Mouse (Mus musculus) frontal cortex, postnatal 36 days (tissue): ENCODE measurements around the gene Pidd1.

Experiments
- DNase-seq, 2 experiments: peaks; one replicate each; pipeline ENCODE4 v3.0.0; 2022; ENCODE audit warnings: low spot score in 2 of 2

Gene Pidd1

DNA sequence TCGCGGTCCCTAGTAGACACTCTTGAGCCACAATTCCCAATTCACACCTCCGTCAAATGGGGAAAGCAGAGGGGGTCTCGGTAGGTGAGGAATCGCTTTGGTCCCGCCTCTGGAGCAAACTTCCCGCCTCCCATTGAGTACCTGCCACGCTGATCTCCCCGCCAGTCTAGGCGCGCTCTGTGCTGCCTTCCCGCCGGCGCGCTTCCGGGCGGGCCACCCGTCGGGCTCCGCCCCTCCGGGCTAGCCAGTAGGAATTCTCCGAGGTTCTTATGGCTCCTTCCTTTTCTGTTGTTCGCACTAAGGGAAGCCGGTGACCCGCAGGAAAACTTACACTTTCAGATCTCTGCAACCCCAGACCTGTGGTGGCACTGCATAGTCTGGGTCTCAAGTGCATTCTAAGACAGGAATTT is at the start of gene Pidd1:
Pidd1 (minus strand) TSS at position 198 of the 410 bp plus-strand sequence.
- no peak for DNase-seq

DNA sequence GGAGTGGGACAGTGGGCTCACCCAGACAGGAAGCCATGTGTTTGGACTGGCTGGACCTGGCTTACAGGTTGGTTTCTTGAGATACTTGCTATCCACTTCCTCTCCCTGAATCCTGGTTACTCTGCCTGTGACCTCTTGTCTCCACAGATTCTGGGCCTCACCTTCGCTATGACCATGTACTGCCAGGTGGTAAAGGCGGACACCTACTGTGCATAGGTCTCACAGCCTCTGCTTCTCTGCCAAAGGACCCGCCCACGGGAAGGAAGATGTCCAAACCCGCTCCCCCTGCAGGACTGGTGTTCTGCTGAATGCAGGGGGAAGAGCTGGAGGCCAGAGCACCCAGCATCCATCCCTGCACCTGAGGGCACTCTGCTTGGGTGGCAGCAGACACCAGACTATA is 48.9 kb upstream of the Pidd1 start:
- no peak for DNase-seq

DNA sequence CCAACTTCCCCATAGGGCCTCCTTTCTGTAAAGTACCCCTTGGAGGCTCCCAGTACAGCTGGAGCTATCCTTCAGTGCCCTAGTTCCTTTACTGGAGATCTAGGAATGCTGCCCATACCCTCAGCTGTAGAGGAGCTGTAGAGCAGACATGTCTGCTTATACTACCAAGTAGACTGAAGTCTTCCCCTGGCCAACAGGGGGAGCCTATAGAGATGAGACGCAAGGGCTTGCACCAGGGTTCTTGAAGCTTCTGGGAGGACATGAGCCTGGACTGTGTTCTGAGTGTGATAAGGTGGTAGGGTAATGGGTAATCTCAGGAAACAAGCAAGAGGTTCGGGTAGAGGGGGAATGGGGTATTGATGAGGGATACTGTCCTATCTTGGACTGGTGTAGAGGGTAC is 47.3 kb upstream of the Pidd1 start:
- no peak for DNase-seq

DNA sequence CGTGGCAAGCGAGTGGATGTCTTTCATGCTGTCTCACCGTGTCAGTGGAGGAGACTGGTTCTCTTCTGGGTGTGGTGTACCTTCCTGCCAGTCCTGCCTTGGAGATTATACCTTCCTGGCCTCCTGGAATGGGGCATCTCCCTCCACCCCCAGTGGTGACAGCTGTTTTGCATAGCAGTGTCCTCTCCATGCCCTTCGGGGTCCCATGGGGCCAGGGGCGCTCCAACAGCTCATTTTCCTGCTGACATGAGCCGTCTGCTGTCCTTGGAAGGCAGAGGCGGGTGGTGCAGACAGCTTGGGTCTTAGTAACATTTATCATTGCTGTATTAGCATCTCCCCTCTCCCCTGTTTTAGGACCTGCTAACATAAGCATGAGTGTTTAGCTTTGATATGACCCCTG is 43.3 kb upstream of the Pidd1 start:
- DNase-seq, result no peak

DNA sequence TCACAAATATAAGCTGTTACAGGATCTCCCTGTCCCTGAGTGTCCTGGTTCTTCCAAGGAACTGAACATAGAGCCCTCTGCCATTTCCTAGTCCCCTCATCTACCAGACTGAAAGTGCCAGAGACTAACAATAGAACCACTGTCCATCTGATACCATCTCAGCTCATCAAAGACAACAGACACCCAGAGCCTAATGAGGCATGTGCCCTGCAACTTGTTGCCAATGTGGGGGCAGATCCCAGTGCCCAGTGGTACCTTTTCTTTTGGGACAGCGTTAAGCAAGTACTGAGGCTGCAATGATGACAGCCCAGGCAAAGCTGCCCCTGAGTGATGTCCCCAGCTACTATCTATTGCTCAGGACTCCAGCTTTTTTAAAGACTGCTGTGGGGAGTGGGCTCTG is 42.4 kb upstream of the Pidd1 start:
- DNase-seq, result no peak

DNA sequence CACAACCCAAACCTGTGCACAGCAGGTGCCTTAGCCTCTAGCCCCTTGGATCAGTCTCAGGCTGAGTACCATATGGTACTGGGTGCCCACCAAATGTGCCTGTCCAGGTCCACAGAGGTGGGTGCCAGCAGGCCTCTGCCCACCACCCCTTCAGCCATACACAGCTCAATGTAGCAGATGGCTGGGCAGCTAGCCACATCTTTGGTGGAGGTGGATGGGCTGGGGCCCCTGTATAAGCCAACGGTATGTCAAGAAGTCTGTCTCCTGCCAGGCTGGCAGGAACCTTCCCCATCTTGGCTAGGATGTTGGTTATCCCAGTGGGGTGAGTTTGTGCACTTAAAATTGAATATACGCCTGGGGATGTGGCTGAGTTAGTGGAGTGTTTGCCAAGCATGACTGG is 41.8 kb upstream of the Pidd1 start:
- no peak for DNase-seq

DNA sequence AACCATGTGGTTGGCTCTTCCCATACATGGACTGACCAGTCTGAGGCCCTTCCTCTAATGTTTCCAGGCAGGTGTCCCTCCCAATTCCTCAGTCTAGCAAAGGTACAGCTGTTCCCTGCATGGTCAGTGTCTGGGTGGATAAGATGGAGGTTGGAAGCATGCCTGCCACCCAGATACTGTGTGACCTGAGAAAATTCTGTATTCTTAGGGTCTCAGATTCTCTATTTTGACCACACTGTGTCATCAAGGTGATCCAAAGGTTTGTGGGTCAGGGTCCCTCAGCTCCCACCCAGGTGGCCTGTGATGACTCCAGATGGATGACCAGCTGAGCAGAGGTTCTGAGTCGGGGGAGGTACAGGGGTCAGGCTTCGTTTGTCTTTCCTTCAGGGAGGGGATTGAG is 41.4 kb upstream of the Pidd1 start:
- no peak for DNase-seq

DNA sequence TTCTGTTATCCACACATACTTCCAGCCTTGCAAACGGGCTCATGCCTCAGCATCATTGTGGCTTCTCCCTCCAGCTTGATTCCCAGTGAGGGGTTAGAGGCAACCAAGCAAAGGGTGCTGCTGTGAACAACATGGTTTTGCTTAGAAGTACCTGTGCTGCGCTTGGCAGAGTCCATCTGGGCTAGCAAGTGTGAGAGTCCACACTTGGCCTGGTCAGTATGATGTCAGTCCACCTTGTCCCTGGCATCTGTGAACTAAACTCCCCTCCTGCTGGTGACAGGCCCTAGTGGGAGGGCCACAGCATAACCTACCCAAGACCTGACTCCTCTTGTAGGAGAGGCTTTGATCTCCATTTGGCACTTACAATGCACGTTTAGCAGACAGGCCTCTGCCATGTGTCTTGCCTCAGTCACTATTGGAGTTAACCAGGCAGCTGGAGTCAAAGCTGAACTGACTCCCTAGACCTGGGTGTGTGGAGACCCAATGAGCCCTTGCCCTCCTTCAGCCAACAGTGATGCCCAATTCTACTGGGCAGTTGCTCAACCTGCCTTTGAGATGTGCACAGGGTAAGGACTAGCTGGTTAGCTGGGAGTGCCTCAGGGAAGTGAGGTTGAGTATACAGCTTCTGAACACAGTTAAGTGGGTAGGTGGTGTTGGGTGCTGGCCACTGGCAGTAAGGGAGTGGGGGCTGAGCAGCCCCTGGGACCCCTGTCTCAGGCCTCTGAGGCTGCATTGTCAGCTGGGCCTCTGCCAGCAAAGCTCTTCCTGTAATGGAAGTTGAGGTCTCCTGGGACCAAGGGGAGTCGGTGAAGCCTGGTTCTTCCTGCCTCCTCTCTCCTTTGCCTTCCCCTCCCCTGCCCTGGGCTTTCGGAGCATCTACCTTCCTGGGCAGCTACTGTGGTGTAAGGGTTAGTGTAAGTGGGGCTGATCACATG is 40.6 kb upstream of the Pidd1 start:
- DNase-seq, result no peak

DNA sequence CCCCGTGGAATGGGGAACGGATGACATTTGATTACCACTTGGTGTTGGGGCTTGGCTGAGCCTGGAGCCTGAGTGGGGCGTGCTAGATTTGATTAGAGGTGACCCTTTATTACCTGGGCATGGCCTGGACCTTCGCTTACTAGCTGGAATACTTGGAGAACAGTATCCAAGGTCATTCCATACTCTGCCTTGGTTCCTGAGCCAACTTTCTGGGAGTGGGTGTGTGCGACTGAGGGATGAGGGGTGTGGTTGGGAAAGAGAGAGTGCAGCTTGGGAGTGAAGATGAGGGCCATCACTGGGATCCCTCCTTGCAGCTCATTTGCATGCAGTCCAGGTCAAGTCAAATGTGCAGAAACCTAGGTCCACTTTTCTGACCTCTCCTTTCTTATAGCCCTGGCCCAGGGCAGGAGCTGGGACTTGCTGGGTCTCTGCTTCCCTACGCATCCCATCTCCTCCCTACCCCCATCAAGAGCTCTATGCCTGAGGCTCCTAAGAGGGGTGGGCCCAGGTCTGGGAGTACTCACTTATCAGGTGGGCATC is 39.4 kb upstream of the Pidd1 start:
- no peak for DNase-seq

DNA sequence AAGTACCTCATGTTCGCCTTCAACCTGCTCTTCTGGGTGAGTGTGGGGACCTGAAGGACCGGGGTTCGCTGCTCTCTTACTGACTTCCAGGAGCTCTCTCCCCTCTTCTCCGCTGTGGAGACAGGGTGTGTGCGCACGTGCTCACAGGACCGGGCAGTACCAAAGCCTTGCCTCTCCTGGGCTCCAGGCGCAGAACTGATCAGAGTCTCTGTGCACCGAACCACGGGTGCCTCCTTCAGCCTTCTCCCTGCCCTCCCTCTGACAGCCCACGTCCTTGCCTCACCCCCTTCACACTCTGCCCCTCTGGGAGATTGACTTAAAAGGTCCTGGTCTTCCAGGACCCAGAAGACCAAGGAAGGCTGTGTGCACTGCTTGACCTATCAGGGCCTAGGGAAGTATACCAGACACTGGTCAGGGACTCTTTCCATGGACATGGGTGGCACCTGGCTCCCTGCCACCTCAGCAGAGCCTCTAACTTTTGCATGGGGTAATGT is 38.8 kb upstream of the Pidd1 start:
- DNase-seq, result no peak

DNA sequence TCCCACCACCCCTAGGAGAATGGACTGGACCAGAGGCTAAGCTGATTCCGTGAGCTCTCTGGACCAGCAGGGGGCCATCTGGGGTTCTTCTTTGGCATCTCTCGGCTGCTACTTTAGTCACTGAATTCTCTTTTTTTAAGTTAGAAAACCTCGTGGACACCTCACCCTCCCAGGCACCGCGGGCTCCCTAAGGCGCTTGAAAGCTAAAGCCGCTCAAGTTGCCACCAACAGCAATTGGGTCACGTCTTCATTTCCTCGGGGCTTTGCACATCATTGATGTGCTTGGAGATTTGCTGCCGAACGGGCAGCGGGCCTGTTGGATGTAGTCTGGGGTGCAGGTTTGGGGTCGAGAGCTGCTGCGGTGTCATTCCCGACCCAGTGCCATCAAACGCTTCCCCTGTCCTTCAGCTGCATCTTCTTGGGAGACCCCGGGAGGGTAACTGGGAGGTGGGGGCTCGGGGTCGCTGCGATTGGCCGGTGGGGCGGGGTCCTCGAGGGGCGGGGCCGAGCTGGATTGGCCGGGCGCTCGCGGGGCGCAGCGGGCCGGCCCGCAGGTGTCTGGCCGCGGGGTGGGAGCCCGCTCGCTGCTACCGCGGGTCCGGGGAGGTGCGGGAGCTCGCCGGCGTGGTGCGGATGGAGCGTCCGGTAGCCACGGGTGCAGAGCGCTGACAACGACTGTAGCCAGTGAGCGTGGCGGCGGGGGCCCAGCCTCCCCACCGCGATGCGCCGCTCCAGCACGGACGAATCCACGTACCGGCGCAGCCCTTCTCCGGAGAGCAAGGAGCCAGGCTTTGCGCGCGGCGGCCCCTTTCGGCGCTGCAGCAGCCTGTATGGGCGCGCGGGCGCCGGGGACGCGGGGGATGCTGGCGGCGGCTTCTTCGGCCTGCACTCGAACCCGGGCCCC is 37.9 kb upstream of the Pidd1 start:
- peak in 1 of 2 experiments; percentile 60 for DNase-seq

DNA sequence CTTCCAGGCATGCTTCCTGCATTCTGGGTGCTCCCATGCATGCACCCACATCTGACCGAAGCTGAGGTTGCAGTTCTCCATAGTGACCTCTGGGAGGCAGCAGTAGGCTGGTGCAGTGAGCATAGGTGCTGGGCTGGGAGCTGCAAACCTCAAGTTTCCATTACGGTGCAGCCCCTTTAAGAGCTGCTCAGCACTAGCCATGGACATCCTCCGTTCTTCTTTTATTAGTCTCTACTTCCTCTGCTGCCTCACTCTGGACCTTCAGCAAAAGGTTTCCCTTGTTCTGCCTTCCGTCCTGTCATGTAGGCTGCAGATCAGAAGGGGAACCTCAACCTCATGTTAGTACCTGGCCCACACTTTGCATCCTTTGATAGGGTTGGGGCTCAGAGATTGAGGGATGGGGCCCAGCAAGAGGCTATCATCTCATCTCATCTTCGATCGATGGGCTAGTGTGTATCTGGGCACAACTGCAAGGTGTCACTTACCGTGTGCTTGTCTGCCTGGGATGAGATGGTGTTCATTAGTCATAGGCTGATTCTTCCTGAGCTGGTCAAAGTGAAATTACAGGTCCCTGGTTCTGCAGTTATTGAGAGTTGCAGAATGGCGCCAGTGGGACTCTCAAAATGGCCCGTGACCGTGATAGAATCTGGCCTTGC is 37.1 kb upstream of the Pidd1 start:
- peak; percentile 64 to 78 for DNase-seq

DNA sequence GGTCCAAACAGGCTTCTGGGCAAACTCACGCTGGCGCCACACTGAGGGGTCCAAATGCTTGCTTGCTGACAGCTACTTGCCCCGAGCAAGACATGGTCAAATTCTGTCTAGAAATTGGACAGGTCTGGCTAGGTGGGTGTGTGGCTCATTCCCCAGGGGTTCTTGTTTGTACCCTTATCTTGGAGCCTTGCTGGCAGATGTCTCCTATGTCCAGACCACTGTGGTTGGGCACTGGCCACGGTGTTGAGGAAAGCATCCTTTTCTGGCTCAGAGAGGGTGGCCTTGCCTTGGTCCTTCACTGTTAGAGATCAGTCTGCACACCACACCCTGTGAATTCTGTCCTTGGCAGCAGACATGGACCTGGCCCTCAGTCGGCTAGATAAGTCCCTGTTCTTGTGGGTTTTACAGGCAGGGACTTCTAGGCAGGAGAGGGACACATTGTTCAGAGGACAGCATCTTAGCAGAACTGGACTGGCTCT is 34.5 kb upstream of the Pidd1 start:
- no peak for DNase-seq

DNA sequence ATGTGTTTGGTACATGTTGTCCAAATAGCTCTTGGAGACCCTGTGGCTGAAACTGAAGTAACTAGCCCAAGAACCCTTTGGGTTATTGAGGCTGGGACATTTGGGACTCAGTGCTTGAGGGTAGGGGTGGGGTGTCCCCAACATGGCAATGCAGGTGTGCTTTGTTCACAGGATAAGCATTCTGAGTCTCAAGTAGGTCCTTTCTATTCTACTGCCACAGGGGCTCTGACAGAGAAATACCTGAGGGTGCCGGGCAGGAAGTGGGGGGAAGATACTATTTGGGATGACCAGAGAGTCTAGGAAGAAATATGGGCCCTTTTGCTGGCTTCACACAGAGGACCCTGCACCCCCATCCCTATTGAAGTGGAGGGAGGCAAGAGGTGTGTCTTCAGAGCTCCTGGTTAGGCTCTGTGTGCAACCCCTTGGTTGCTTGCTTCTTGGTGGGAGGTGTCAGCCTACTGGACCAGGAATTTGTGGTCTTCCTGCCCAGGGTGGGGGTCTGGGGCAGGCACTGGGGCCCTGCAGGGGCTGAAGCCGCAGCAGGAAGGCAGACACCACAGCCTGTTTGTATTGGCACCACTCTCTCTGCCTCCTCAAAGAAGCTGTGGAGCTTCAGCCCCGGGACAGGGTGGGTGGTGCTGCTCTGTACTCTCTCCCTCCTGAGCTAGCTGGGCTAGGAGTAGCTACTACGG is 33.9 kb upstream of the Pidd1 start:
- no peak for DNase-seq

DNA sequence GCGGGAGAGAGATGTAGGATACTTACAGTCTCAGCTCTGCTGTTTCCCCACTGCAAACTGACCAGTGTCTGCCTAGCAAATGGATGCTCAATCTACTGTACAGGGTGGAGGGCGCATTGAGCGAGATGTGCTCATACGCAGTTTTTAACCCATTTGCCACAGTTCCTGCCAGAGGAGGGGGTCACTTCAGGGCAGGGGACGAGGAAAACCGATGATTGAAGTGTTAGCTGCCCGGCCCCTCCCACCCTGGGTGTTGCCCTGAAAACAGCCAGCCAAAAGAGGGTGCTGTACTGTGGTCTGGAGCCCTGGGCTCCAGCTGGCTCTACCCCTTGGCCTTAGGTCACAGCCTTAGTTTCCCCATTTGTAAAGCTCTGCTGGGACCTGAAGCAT is 33.2 kb upstream of the Pidd1 start:
- no peak for DNase-seq

DNA sequence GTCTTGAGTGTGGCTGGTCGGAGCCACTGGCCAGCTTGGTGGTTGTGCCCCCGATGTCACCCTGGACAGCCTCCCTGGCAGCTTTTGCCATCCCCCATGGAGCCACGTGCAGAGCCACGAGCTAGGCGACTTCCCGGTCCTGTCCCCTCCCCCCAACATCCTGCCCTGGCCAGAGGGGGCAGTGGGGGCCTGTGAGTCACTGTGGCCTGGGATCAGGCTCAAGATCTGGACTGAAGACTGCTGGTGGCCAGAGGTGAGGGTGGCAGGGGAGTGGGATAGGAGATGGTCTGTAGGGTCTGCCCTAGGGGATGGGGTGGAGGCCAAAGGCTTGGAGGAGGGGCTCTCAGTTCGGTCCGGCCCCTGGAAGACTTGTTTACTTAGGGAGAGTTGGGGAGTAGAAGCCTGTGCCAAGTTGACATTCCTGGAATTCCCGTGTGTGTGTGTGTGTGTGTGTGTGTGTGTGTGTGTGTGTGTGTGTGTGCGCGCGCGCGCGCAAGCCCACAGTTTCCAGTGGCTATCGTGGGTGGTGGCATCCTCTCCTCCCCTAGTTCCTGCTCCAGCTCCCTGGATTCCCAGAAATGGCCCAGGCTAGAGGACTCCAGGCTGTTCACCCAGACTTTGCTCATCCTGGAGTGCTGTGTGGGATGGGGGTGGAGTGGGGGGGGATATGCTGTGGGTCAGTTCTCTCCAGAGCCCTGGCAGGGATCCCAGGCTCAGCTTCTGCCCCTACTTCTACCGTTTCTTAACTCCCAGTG is 32.6 kb upstream of the Pidd1 start:
- peak in 1 of 2 experiments; percentile 44 for DNase-seq

DNA sequence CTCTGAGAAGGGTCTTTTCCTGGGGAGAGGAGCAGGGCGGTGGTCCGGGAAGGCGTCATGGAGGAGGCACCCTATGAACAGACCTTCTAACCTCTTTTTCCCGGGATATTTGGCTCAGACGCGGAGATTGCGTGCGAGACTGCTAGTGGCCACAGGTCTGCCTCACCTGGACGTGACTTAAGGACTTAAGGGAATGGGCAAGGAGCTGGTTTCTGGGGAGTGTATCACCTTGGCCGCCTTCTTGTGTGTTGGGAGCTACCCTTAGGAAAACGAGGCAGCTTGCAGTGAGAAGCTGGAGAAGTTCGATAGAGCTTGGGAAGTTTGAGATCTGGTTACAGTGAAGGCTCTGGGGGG is 32.0 kb upstream of the Pidd1 start:
- DNase-seq, result no peak

DNA sequence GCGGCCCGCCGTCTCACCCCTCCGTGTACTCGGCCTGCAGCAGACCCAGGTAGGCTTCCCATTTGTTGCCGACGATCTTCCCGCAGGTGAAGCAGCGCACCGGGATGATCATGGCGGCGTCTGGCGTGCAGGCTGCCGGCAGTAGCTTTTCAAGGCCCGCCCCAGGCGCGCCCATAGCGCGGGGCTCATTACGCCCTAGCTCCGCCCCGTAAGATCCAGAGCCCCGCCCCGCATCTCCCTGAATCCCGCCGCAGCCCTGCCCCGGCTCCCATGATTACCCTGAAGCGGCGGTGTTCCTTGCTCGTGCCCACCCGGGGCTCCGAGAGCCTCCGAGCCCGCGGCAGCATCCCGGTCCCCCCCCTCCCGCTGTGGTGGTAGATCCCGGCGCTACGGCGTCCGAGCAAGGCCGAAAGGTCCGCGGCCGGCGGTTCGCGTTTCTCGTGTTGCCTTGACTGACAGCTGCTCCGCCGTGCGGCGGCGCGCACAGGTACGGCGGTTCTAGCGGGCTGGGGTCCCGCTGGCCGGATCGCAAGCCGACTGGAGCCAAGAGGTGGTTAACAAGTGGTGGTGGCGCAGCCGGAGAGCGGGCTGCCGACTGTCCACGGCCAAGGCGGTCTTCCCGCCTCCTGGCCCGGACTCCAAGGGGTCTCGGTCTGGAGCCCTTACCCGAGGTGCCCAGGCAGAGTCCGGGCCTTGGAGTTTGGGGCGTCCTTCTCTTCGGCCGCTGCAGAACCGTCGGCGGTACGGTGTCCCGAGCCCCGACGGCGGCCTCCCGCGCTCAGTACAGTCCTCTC is 31.4 kb upstream of the Pidd1 start, which contains the start of the genes Polr2l and Tspan4:
Polr2l (minus strand) TSS at position 122 of the 794 bp plus-strand sequence.
Tspan4 (plus strand) TSS at position 230 of the 794 bp plus-strand sequence.
- DNase-seq, result peak; percentile 81 to 83

DNA sequence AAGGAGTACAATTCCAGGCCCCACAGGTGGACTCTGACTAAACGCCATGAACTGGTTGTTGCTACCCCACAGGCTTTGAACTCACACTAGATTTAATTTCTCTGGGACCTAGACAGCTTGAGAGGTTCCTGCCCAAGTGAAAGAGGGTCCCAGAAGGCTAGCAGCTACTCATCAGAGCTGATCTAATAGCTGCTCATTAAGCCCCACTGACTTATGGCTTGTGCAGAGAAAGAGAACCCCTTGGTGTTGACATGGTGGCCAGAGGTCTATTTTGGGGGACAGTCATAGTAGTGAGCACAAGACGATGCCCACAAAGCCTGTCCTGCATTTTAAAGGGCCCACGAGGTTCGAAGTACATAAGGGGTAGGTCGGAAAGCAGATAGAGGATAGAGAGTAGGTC is 30.3 kb upstream of the Pidd1 start:
- DNase-seq, result no peak
